Mouse (Mus musculus) forebrain, postnatal 0 days (tissue): ENCODE measurements around the gene Btf3. TPM values are rescaled to one million over a fixed set of nuclear protein-coding genes. Genes with fewer than 3 reads are reported as not detected.
A peak's percentile ranks its signal among the peaks of the same experiment; 100 is the strongest.

Experiments used
- ATAC-seq: fragments of 200-750 bp; cut with Nextera tagmentation; 2 replicates; pipeline ENCODE4 v1.8.0; 2017; ENCODE audit warnings: mild to moderate bottlenecking, moderate library complexity
- DNase-seq: peaks from one replicate; pipeline ENCODE4 v3.0.0-alpha.2; 2015
- H3K27ac ChIP-seq: fragments of 300-500 bp; sonication (generic); 2 replicates; pipeline ENCODE4 v1.5.1; 2014; ENCODE audit warnings: low read depth, mild to moderate bottlenecking, antibody characterized with exemption, low read length, moderate library complexity, mixed read lengths
- H3K27me3 ChIP-seq: fragments of 300-500 bp; sonication (generic); 2 replicates; pipeline ENCODE4 v1.6.1; 2014; ENCODE audit warnings: mild to moderate bottlenecking, low read length, mixed read lengths; ENCODE audit not compliant: insufficient read depth
- H3K36me3 ChIP-seq: fragments of 300-500 bp; sonication (generic); 2 replicates; pipeline ENCODE4 v1.6.1; 2014; ENCODE audit warnings: mild to moderate bottlenecking, moderate library complexity; ENCODE audit not compliant: insufficient read depth
- H3K4me1 ChIP-seq: fragments of 300-500 bp; sonication (generic); 2 replicates; pipeline ENCODE4 v1.6.1; 2014; ENCODE audit warnings: antibody characterized with exemption; ENCODE audit not compliant: insufficient read depth
- H3K4me2 ChIP-seq: fragments of 300-500 bp; sonication (generic); 2 replicates; pipeline ENCODE4 v1.6.1; 2014; ENCODE audit warnings: low read depth, mild to moderate bottlenecking, moderate library complexity
- H3K4me3 ChIP-seq: fragments of 300-500 bp; sonication (generic); 2 replicates; pipeline ENCODE4 v1.5.1; 2014; ENCODE audit warnings: low read depth, low read length, mixed read lengths
- H3K9ac ChIP-seq: fragments of 300-500 bp; sonication (generic); 2 replicates; pipeline ENCODE4 v1.6.1; 2014; ENCODE audit warnings: mild to moderate bottlenecking
- H3K9me3 ChIP-seq: fragments of 300-500 bp; sonication (generic); 2 replicates; pipeline ENCODE4 v1.6.1; 2016; ENCODE audit warnings: low read length
- CTCF ChIP-seq: sonication (generic); IDR thresholded peaks from 2 replicates; pipeline ENCODE4 v1.5.1; 2016; ENCODE audit warnings: antibody characterized with exemption, control low read depth, low read depth
- WGBS: fragments of 180-500 bp; shearing (Covaris S2); extraction: QIAGEN DNeasy Blood & Tissue Kit; methylation state at CpG from one replicate; pipeline ENCODE4 v1.1.7; 2014; 5-methylcytosine and 5-hydroxymethylcytosine counted together
- polyA plus RNA-seq: library from polyadenylated mRNA; unstranded; fragments of >200 nt; fragmentation: Nextera tagmentation; extraction: Ambion mirVana; gene quantifications from 2 replicates; pipeline ENCODE4 v1.2.1, GENCODE M21; 2015
- total RNA-seq: library from RNA; depleted of rRNA; stranded (reverse); fragments of >200 nt; gene quantifications from 2 replicates; pipeline ENCODE4 v1.2.3, GENCODE M21; 2014

The Btf3 gene
- total and polyA plus RNA-seq, 2 experiments from 2014 or later = 435 to 562 TPM

DNA sequence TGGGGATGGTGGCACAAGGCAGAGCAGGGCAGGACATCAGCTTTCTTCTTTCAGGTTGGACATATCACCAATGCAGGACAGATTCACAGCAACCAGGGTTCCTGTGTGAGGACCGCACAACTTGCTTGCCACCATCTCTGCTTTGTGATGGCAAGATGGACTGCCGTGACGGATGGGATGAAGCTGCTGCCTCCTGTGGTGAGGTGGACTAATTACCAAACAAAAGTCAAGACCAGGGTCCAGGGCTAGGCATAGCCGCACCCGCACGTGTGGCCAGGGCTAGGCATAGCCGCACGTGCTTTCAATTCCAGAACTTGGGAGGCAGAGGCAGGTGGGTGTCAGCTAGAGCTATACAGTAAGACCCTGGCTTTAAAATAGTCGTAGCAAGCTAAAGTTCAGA, 11.5 kb downstream of the Btf3 start:
- TF ChIP-seq CTCF = no peak
- 88% methylated on average over 9 of the region's 9 CpGs for WGBS
- H3K4me2 ChIP-seq = no peak overlapping the region
- H3K27me3 ChIP-seq = no peaks in the 10 kb centered on the region
- H3K27ac ChIP-seq = no peak overlapping the region
- no peak overlapping the region for H3K9ac ChIP-seq
- H3K36me3 ChIP-seq = peaks cover 15% of the 10 kb centered on the region
- H3K4me1 ChIP-seq = no peaks in the 10 kb centered on the region
- ATAC-seq = no peak
- H3K9me3 ChIP-seq = no peaks in the 10 kb centered on the region
- H3K4me3 ChIP-seq = no peak overlapping the region
- no peak for DNase-seq

DNA sequence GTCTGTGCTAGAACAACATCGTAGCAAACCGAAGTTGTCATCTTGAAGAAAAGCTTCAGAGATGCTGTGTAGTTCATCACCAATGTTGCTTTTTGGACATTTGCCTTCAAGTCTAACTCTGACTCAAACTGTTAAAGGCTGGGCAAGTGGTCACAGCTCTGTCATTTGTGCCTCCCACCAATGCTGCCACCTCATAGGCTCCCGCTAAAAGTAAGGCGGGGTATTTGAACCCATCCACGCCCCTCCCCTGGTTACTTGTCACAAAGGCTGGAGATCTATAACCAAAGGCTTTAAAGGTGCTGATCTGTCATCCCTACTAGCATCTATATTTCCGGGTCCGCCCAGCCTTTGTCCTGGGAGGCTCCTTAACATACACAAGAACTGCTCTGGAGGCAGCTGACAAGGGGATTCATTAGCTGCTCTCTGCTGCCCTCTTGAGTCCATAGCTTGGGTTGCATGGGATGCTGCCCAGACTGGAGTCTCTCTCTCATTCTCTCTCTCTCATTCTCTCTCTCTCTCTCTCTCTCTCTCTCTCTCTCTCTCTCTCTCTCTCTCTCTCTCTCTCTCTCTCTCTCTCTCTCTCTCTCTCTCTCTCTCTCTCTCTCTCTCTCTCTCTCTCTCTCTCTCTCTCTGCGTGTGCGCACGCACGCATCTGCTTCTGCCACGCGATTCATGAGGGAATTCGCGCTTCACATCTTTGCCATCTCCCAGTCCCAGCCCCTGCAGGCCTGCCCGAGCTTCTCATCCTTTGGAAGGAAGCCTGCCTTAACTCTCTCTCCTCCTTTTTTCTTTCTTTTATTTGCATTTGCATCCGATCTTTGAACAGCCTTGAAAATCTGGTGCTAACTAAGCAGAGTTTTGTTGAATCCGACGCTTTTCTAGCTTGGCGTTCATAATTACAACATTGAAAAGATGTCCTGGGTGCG, 17.7 kb downstream of the Btf3 start:
- TF ChIP-seq CTCF = peak; percentile 77
- 46% methylated on average over 21 of the region's 21 CpGs for WGBS
- H3K9ac ChIP-seq = no peak overlapping the region; the same call in 1 of the 2 replicates
- no peaks in the 10 kb centered on the region for H3K27me3 ChIP-seq
- DNase-seq (peak; percentile 91), ATAC-seq (peak; percentile 91)
- H3K4me3 ChIP-seq = no peak overlapping the region
- no peaks in the 10 kb centered on the region for H3K4me1 ChIP-seq
- no peaks in the 10 kb centered on the region for H3K36me3 ChIP-seq
- peak overlapping the region; percentile 23 for H3K4me2 ChIP-seq
- no peaks in the 10 kb centered on the region for H3K9me3 ChIP-seq
- no peak overlapping the region for H3K27ac ChIP-seq

DNA sequence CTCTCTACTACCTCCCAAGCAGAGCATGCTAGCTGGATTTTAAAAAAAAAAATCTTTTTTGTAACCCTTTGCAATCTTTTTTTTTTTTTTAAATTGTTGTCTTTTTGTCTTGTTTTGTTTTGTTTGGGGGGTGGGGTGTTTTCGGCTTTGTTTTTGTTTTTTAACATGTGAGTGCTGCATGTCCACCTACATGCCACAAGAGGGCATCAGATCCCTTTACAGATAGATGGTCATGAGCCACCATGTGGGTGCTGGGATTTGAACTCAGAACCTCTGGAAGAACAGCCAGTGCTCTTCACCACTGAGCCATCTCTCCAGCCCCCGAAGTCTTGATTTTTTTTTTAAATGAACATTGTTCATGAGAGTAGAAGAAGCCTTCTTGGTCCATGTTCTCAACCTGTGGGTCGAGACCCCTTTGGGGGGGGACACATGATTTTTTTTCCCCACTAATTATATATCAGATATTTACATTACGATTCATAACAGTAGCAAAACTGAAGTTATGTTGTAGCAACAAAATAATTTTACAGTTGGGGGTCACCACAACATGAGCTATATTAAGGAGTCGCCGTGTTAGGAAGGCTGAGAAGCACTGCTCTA, 18.8 kb downstream of the Btf3 start:
- no peaks in the 10 kb centered on the region for H3K27me3 ChIP-seq
- no peak overlapping the region for H3K4me3 ChIP-seq
- H3K4me1 ChIP-seq = no peaks in the 10 kb centered on the region
- ATAC-seq (no peak), DNase-seq (no peak)
- H3K36me3 ChIP-seq = no peaks in the 10 kb centered on the region
- no peak overlapping the region for H3K4me2 ChIP-seq
- H3K9me3 ChIP-seq = no peaks in the 10 kb centered on the region
- WGBS = 93% methylated on average over 6 of the region's 6 CpGs
- peak; percentile 36; the same call in 1 of the 2 replicates for TF ChIP-seq CTCF
- H3K27ac ChIP-seq = no peak overlapping the region
- no peak overlapping the region for H3K9ac ChIP-seq

DNA sequence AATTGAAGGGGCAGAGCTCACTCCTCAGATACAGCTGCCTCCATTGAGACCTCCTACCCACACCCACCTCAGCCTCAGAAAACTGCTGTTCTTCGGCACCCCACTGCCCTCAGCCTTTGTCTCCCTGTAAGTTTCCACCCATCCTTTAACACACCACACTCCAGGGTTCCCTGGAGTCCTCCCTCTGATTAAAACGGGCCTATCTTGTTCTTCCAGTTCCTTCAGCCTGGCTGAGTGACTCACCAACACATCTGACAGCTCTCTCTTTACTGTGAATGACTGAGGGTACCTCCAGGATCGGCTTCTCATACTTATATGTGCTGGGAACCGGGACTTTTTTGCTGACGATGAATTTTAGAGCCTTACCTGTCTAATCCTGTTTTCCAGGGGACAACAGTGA, 20.7 kb downstream of the Btf3 start:
- H3K9me3 ChIP-seq = no peaks in the 10 kb centered on the region
- WGBS = 47% methylated on average over 5 of the region's 5 CpGs
- no peak for ATAC-seq

DNA sequence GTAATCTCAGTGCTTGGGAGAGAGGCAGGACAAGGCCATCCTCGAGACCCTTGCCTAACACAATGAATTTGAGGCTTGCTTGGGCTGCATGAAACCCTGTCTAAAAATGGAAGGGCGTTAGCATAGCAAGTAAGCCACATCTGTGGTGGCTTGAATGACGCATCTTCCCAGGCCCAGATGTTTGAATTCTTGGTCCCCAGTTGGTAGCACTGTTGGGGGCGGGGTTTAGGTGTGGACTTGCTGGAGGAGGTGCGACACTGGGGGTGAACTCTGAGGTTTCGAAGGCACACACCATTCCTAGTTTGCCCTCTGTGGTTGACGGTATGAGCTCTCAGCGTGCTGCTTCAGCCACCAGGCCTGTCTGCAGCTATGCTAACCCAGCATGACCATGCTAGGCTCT, 25.1 kb downstream of the Btf3 start:
- ATAC-seq (no peak), DNase-seq (no peak)
- Histone ChIP-seq H3K4me2 (no peak overlapping the region), H3K4me3 (no peak overlapping the region), H3K36me3 (no peaks in the 10 kb centered on the region), H3K9me3 (no peaks in the 10 kb centered on the region), H3K27me3 (no peaks in the 10 kb centered on the region), H3K4me1 (no peaks in the 10 kb centered on the region), H3K27ac (no peak overlapping the region), H3K9ac (no peak overlapping the region)
- TF ChIP-seq CTCF = no peak
- WGBS = 85% methylated on average over 8 of the region's 8 CpGs

More for the DNA sequence above, 20.7 kb downstream of the Btf3 start:
- no peaks in the 10 kb centered on the region for H3K27me3 ChIP-seq
- no peak overlapping the region for H3K4me3 ChIP-seq
- DNase-seq = no peak
- no peak overlapping the region for H3K27ac ChIP-seq
- H3K4me1 ChIP-seq = no peaks in the 10 kb centered on the region
- no peak overlapping the region for H3K4me2 ChIP-seq
- no peak for TF ChIP-seq CTCF
- no peak overlapping the region for H3K9ac ChIP-seq
- H3K36me3 ChIP-seq = no peaks in the 10 kb centered on the region

DNA sequence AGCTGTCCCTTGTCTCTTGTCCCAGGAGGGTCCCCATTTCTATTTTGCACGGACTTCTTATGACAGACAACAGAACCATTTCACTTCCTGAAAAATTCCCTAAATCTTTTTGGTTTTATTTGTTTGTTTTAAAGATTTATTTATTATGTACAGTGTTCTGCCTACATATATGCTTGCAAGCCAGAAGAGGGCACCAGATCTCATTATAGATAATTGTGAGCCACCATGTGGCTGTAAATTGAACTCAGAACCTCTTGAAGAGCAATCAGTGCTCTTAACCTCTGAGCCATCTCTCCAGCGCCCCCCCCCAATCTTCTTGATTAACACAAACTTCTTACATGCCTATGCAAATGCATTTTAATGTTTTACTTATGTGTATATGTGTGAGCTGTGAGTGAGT, 26.1 kb downstream of the Btf3 start:
- Histone ChIP-seq H3K4me1 (no peaks in the 10 kb centered on the region), H3K27ac (no peak overlapping the region), H3K36me3 (no peaks in the 10 kb centered on the region), H3K4me3 (no peak overlapping the region), H3K9ac (no peak overlapping the region), H3K4me2 (no peak overlapping the region), H3K27me3 (no peaks in the 10 kb centered on the region), H3K9me3 (no peaks in the 10 kb centered on the region)
- 43% methylated on average over 2 of the region's 2 CpGs for WGBS
- ATAC-seq (no peak), DNase-seq (no peak)
- TF ChIP-seq CTCF = peak; percentile 36

DNA sequence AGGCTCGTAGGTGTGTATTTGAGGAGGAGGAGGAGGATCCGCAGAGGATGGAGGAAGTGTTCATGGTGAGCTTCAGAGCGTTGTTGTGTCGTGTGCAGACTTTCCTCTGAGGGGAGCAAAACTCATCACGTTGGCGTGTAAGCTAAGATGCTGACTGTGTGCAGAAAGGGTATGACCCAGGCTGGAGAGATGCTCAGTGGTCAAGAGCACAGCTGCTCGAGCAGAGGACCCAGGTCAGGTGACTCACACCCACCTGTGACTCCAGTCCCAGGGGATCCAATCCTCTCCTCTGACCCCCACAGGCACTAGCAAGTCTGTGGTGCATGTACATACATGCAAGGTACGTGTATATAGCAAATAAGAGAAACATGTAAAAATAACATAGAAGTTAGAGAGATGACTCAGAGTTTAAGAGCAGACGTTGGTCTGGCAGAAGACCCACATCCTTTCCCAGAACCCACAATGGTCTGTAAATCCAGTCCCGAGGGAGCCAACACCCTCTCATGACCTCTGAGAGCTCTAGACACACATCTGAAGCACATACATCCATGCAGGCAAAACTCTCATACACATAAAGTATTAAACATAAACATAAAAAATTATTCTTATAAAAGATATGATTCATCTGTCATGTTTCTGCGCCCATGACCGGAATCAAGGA, 35.7 kb downstream of the Btf3 start:
- no peak overlapping the region for H3K4me3 ChIP-seq

More for the DNA sequence above, 35.7 kb downstream of the Btf3 start:
- TF ChIP-seq CTCF = no peak
- WGBS = 80% methylated on average over 12 of the region's 12 CpGs
- Histone ChIP-seq H3K9ac (no peak overlapping the region), H3K4me2 (no peak overlapping the region), H3K36me3 (no peaks in the 10 kb centered on the region), H3K27ac (no peak overlapping the region), H3K27me3 (no peaks in the 10 kb centered on the region), H3K9me3 (no peaks in the 10 kb centered on the region), H3K4me1 (no peaks in the 10 kb centered on the region)
- DNase-seq (no peak), ATAC-seq (no peak)
